Mouse (Mus musculus): ENCODE data around the gene Akap7. TPM values are rescaled to one million over a fixed set of nuclear protein-coding genes. Genes with fewer than 3 reads are reported as not detected.

The Akap7 gene
- polyA plus RNA-seq, 2 experiments, result 14.3 to 26.8 TPM

GRCm38 (mm10) chr10:25261176-25261575, 46.5 kb downstream of the Akap7 start:
- ATAC-seq (ENCODE audit: insufficient read depth) (no peak), DNase-seq (ENCODE audit: low read depth in 3 of 3, low spot score in 3 of 3) (no peak)
- no peak overlapping the region for H3K9ac ChIP-seq (replicated peaks)
- 77% methylated on average over 6 of the region's 6 CpGs for WGBS (ENCODE audit: insufficient replicate concordance)
- no peak overlapping the region for H3K4me2 ChIP-seq (ENCODE audit: low read depth)
- no peak overlapping the region for H3K27ac ChIP-seq
- TF ChIP-seq EP300 (IDR thresholded peaks at IDR 0.05; ENCODE audit: low read depth) (no peak), CTCF (IDR thresholded peaks at IDR 0.05; ENCODE audit: low read depth) (no peak)
- no peaks in the 10 kb centered on the region for H3K9me3 ChIP-seq (ENCODE audit: control insufficient read depth, low read length)
- peaks cover 5 to 11% of the 10 kb centered on the region in 2 experiments; a peak in 3 of 4 replicates for H3K4me1 ChIP-seq (replicated peaks; ENCODE audit: control insufficient read depth in 2 of 2, insufficient read depth in 2 of 2, low read length in 1 of 2)
- no peaks in the 10 kb centered on the region for H3K36me3 ChIP-seq (replicated peaks; ENCODE audit: control insufficient read depth, insufficient read depth, low read depth)
- H3K27me3 ChIP-seq (ENCODE audit: control insufficient read depth, insufficient read depth, low read length), result no peaks in the 10 kb centered on the region
- no peak overlapping the region for H3K4me3 ChIP-seq (ENCODE audit: insufficient read depth in 1 of 2, low read depth in 2 of 2, low read length in 2 of 2)

DNA sequence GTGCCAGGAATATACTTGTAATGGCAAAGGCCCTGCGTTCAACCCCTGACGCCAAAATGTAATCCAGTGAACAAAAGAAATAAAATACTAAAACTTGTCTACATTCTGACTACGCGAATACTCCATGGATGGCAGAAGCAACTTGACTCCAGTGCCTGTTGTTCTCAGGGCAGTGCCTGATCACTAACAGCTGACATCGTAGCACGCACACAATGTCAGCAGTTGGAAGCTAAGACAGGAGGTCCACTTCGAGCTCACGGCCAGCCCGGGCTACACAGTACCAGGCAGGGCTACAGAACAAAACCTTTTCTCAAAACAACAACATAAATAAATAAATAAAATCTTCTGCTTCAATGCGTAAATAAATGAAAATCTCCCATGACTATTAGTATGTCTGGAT, 46.9 kb downstream of the Akap7 start:
- H3K9me3 ChIP-seq (ENCODE audit: control insufficient read depth, low read length), result no peaks in the 10 kb centered on the region
- 90% methylated on average over 10 of the region's 10 CpGs for WGBS (ENCODE audit: insufficient replicate concordance)
- ATAC-seq (ENCODE audit: insufficient read depth) (no peak), DNase-seq (ENCODE audit: low read depth in 3 of 3, low spot score in 3 of 3) (no peak)
- no peak overlapping the region for H3K4me2 ChIP-seq (ENCODE audit: low read depth)
- H3K27me3 ChIP-seq (ENCODE audit: control insufficient read depth, insufficient read depth, low read length), result no peaks in the 10 kb centered on the region
- H3K36me3 ChIP-seq (replicated peaks; ENCODE audit: control insufficient read depth, insufficient read depth, low read depth), result no peaks in the 10 kb centered on the region
- H3K9ac ChIP-seq (replicated peaks), result no peak overlapping the region
- H3K27ac ChIP-seq, result no peak overlapping the region
- peaks cover 5 to 11% of the 10 kb centered on the region in 2 experiments; a peak in 3 of 4 replicates for H3K4me1 ChIP-seq (replicated peaks; ENCODE audit: control insufficient read depth in 2 of 2, insufficient read depth in 2 of 2, low read length in 1 of 2)
- TF ChIP-seq CTCF (IDR thresholded peaks at IDR 0.05; ENCODE audit: low read depth) (no peak), EP300 (IDR thresholded peaks at IDR 0.05; ENCODE audit: low read depth) (no peak)
- H3K4me3 ChIP-seq (ENCODE audit: insufficient read depth in 1 of 2, low read depth in 2 of 2, low read length in 2 of 2), result no peak overlapping the region

DNA sequence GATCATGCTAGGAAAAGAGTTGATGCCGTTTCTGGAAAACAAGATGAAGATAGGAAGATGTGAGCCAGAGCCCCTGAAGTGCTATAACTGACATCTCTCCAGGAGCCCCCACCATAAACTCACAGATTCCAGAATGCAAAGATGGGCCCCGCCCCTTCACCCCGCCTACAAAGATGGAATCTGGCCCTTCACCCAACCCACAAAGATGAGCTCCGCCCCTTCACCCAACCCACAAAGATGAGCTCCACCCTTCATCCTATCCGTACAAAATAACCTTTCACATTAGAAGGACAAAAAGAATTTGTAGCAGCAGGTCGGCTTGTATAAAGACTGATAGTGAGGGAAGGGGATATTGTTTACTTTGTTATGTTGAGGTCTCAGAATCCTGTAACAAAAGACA, 49.5 kb downstream of the Akap7 start:
- WGBS (ENCODE audit: insufficient replicate concordance), result 60% methylated on average over 6 of the region's 6 CpGs
- peaks cover 25 to 33% of the 10 kb centered on the region in 2 experiments for H3K4me1 ChIP-seq (replicated peaks; ENCODE audit: control insufficient read depth in 2 of 2, insufficient read depth in 2 of 2, low read length in 1 of 2)
- ATAC-seq (ENCODE audit: insufficient read depth), result no peak

DNA sequence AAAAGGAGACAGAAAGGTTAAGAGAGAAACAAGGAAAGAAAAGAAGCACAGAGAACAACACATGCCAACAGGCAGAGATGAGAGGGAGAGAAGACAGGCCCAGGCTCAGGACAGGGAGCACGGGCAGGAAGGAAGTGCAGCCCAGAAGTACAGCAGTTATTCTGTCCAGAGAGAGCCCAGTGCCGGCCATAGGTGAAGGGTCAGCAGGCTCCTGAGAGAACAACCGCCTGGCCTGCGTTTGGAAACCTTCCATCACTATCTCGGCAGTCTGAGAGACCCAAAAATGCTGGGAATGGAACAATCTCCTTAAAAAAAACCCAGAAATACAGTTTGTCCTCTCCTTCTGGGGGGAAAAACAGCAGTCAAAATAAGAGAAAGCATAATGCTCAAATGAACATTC, 50.2 kb downstream of the Akap7 start:
- no peak for ATAC-seq (ENCODE audit: insufficient read depth)

More for the DNA sequence above, 49.5 kb downstream of the Akap7 start:
- peak in 2 of 3 experiments; percentile 12 to 46 for DNase-seq (ENCODE audit: low read depth in 3 of 3, low spot score in 3 of 3)
- Histone ChIP-seq H3K9me3 (ENCODE audit: control insufficient read depth, low read length) (no peaks in the 10 kb centered on the region), H3K27ac (no peak overlapping the region), H3K27me3 (ENCODE audit: control insufficient read depth, insufficient read depth, low read length) (no peaks in the 10 kb centered on the region), H3K4me2 (ENCODE audit: low read depth) (no peak overlapping the region), H3K4me3 (ENCODE audit: insufficient read depth in 1 of 2, low read depth in 2 of 2, low read length in 2 of 2) (no peak overlapping the region), H3K36me3 (replicated peaks; ENCODE audit: control insufficient read depth, insufficient read depth, low read depth) (no peaks in the 10 kb centered on the region), H3K9ac (replicated peaks) (no peak overlapping the region)
- TF ChIP-seq CTCF (IDR thresholded peaks at IDR 0.05; ENCODE audit: low read depth) (no peak), EP300 (IDR thresholded peaks at IDR 0.05; ENCODE audit: low read depth) (no peak)

DNA sequence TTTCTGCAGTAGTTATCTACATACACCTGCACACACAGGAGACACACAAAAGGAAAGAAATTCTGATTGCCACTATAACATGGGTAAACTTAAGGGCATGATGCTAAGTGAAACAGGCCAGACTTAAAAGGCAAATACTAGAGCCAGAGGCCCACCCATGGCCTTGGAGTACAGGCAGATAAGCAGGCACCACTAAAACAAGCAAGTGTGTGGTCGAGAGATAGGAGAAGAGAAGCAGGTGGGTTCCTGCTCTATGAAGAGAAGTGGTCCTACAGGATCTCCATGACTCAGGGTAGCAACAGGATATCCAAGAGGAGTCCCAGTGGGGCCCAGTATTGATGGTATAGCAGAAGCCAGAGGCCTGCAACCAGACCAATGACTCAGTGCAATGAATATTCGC, 54.2 kb downstream of the Akap7 start:
- TF ChIP-seq CTCF (IDR thresholded peaks at IDR 0.05; ENCODE audit: low read depth) (no peak), EP300 (IDR thresholded peaks at IDR 0.05; ENCODE audit: low read depth) (peak; percentile 93)
- 38% methylated on average over 2 of the region's 2 CpGs for WGBS (ENCODE audit: insufficient replicate concordance)
- ATAC-seq (ENCODE audit: insufficient read depth), result peak; percentile 99
- DNase-seq (ENCODE audit: low read depth in 3 of 3, low spot score in 3 of 3), result peak; percentile 69 to 80 (median 78)
- H3K9me3 ChIP-seq (ENCODE audit: control insufficient read depth, low read length), result no peaks in the 10 kb centered on the region
- H3K36me3 ChIP-seq (replicated peaks; ENCODE audit: control insufficient read depth, insufficient read depth, low read depth), result no peaks in the 10 kb centered on the region
- peaks cover 34 to 43% of the 10 kb centered on the region in 2 experiments for H3K4me1 ChIP-seq (replicated peaks; ENCODE audit: control insufficient read depth in 2 of 2, insufficient read depth in 2 of 2, low read length in 1 of 2)
- H3K4me2 ChIP-seq (ENCODE audit: low read depth), result peak overlapping the region; percentile 78
- peak overlapping the region; percentile 90 for H3K27ac ChIP-seq
- no peaks in the 10 kb centered on the region for H3K27me3 ChIP-seq (ENCODE audit: control insufficient read depth, insufficient read depth, low read length)
- H3K4me3 ChIP-seq (ENCODE audit: insufficient read depth in 1 of 2, low read depth in 2 of 2, low read length in 2 of 2), result peak overlapping the region in 1 of 2 experiments; percentile 28; a peak in 2 of 4 replicates
- peak overlapping the region; percentile 44 for H3K9ac ChIP-seq (replicated peaks)

More for the DNA sequence above, 50.2 kb downstream of the Akap7 start:
- Histone ChIP-seq H3K9ac (replicated peaks) (no peak overlapping the region), H3K9me3 (ENCODE audit: control insufficient read depth, low read length) (no peaks in the 10 kb centered on the region), H3K4me2 (ENCODE audit: low read depth) (no peak overlapping the region), H3K27ac (no peak overlapping the region), H3K36me3 (replicated peaks; ENCODE audit: control insufficient read depth, insufficient read depth, low read depth) (no peaks in the 10 kb centered on the region), H3K4me3 (ENCODE audit: insufficient read depth in 1 of 2, low read depth in 2 of 2, low read length in 2 of 2) (no peak overlapping the region), H3K27me3 (ENCODE audit: control insufficient read depth, insufficient read depth, low read length) (no peaks in the 10 kb centered on the region), H3K4me1 (replicated peaks; ENCODE audit: control insufficient read depth in 2 of 2, insufficient read depth in 2 of 2, low read length in 1 of 2) (peaks cover 32 to 40% of the 10 kb centered on the region in 2 experiments)
- no peak for DNase-seq (ENCODE audit: low read depth in 3 of 3, low spot score in 3 of 3)
- 67% methylated on average over 5 of the region's 5 CpGs for WGBS (ENCODE audit: insufficient replicate concordance)
- TF ChIP-seq EP300 (IDR thresholded peaks at IDR 0.05; ENCODE audit: low read depth), result no peak
- TF ChIP-seq CTCF (IDR thresholded peaks at IDR 0.05; ENCODE audit: low read depth), result no peak
